Mouse (Mus musculus): ENCODE results near the gene Eps15l1. TPM values are rescaled to one million over a fixed set of nuclear protein-coding genes. Genes with fewer than 3 reads are reported as not detected.
A peak's percentile ranks its signal among the peaks of the same experiment; 100 is the strongest.

Gene Eps15l1
- polyA plus RNA-seq, 1 experiment from 2014 or later: 51.9 TPM

DNA sequence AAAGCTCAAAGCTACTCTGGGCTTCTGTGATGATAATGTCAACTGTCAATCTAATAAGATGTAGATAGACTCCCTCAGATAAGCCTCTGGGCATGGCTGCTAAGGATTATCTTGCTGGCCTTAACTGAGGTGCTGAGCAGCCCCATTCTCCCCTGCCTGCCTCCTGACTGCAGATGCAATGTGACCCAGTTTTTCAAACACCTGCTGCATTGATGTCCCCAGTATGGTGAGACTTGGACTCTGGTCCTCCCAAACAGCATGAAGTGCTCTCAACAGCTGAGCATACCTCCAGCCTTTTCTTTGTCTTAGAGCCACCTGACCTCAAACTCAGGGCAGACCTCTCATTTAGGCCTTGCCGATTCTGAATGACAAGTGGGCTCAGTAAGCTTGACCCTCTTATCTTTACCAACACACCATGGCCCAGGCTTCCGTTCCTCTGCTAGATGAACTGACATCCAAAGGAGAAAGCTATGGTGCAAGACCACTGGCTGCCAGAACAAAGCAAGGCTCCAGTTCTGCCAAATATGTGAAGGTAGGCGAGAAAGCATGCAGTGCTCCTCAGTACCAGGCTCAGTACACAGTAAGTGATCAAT is 108.2 kb downstream of the Eps15l1 start:
- no peak for ATAC-seq
- Histone ChIP-seq H3K27me3 (replicated peaks; ENCODE audit: control insufficient read depth, insufficient read depth, low read length) (no peaks in the 10 kb centered on the region; the same call in 1 of the 2 replicates), H3K4me3 (ENCODE audit: low read length) (no peak overlapping the region), H3K36me3 (ENCODE audit: control insufficient read depth, insufficient read depth, low read length) (no peaks in the 10 kb centered on the region), H3K27ac (ENCODE audit: low read depth, low read length) (no peak overlapping the region), H3K9ac (ENCODE audit: low read depth, low read length) (no peak overlapping the region), H3K4me1 (ENCODE audit: control insufficient read depth, insufficient read depth, low read depth, low read length) (no peaks in the 10 kb centered on the region), H3K4me2 (ENCODE audit: low read length) (no peak overlapping the region), H3K9me3 (ENCODE audit: control insufficient read depth, low read length) (no peaks in the 10 kb centered on the region)
- WGBS: 83% methylated on average over 3 of the region's 3 CpGs

DNA sequence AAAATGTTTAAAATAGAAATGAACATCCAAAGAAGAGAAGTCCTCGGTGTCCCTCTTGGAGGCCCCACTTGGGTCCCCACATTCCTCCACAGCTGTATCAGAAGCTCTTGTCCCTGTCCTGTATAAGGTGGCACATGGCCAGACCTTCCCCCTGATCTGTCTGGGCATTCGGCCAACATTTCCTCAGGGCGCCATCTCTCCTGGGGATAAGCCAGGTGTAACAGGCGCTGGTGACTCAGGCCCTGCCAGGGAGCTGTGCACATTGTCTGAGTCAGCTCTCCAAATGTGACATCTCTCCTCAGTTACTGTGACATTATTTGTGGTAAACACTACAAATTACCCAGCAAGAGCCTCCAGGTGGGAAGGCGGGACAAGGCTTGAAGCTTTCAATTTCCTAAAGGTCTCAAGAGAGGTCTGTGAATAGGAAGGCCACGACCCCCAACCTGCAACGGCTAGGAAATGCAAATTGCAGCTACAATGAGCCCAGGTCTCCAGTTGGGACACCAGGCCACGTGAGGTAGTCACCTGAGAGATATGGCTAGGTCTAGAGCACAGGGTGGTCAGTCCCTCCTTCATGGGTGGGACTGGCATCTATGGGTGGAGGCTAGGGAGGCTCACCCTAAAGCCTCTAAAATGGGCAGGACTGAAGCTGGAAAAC is 110.3 kb downstream of the Eps15l1 start:
- H3K27ac ChIP-seq (ENCODE audit: low read depth, low read length): no peak overlapping the region
- H3K4me3 ChIP-seq (ENCODE audit: low read length): no peak overlapping the region
- H3K9ac ChIP-seq (ENCODE audit: low read depth, low read length): no peak overlapping the region
- ATAC-seq: peak; percentile 70; the same call in 1 of the 2 replicates
- no peaks in the 10 kb centered on the region for H3K27me3 ChIP-seq (replicated peaks; ENCODE audit: control insufficient read depth, insufficient read depth, low read length)
- H3K36me3 ChIP-seq (ENCODE audit: control insufficient read depth, insufficient read depth, low read length): no peaks in the 10 kb centered on the region
- H3K9me3 ChIP-seq (ENCODE audit: control insufficient read depth, low read length): no peaks in the 10 kb centered on the region
- no peaks in the 10 kb centered on the region for H3K4me1 ChIP-seq (ENCODE audit: control insufficient read depth, insufficient read depth, low read depth, low read length)
- 44% methylated on average over 8 of the region's 8 CpGs for WGBS
- no peak overlapping the region for H3K4me2 ChIP-seq (ENCODE audit: low read length)

DNA sequence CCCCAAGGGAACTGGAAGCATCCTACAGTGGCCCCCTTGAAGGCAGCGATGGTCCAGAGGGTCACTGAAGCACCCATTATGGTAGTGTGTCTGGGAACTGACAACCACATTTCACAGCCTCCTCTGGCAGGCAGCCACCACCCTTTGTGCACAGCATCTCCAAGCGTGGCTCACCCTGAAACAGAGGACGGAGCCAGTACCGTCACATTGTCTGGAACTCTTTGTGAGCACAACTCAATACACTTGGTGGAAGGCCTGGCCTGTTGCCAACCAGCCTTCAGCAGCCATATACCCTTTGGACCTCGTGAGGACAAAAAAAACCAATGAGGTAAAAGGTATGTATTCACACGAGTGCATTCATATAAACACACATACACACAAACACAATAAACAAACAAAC is 113.0 kb downstream of the Eps15l1 start:
- Histone ChIP-seq H3K9me3 (ENCODE audit: control insufficient read depth, low read length) (no peaks in the 10 kb centered on the region), H3K27me3 (replicated peaks; ENCODE audit: control insufficient read depth, insufficient read depth, low read length) (no peaks in the 10 kb centered on the region), H3K4me1 (ENCODE audit: control insufficient read depth, insufficient read depth, low read depth, low read length) (no peaks in the 10 kb centered on the region), H3K4me3 (ENCODE audit: low read length) (no peak overlapping the region), H3K9ac (ENCODE audit: low read depth, low read length) (no peak overlapping the region), H3K4me2 (ENCODE audit: low read length) (no peak overlapping the region), H3K36me3 (ENCODE audit: control insufficient read depth, insufficient read depth, low read length) (no peaks in the 10 kb centered on the region), H3K27ac (ENCODE audit: low read depth, low read length) (no peak overlapping the region)
- no peak for ATAC-seq
- WGBS: 36% methylated on average over 6 of the region's 6 CpGs

DNA sequence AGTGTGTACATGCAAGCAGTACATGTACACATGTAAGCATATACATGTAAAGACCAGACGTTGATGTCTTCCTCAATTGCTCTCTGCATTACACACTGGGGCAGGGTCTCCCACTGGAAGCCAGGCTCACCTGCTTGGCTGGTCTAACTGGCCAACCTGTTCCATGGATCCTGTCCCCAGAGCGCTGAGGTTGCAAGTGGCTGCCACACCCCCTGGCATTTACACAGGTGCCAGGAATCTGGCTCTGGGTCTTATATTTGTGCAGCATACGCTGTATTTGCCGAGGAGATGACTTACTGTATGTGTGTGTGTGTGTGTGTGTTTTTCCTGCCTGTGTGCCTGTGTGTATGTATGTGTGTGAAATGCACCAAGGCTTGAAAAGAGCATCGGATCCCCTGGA is 114.3 kb downstream of the Eps15l1 start:
- WGBS: 94% methylated on average over 5 of the region's 5 CpGs
- no peak overlapping the region for H3K27ac ChIP-seq (ENCODE audit: low read depth, low read length)
- H3K27me3 ChIP-seq (replicated peaks; ENCODE audit: control insufficient read depth, insufficient read depth, low read length): no peaks in the 10 kb centered on the region
- no peak overlapping the region for H3K4me2 ChIP-seq (ENCODE audit: low read length)
- no peak overlapping the region for H3K4me3 ChIP-seq (ENCODE audit: low read length)
- no peaks in the 10 kb centered on the region for H3K36me3 ChIP-seq (ENCODE audit: control insufficient read depth, insufficient read depth, low read length)
- no peaks in the 10 kb centered on the region for H3K4me1 ChIP-seq (ENCODE audit: control insufficient read depth, insufficient read depth, low read depth, low read length)
- no peak overlapping the region for H3K9ac ChIP-seq (ENCODE audit: low read depth, low read length)
- H3K9me3 ChIP-seq (ENCODE audit: control insufficient read depth, low read length): no peaks in the 10 kb centered on the region
- ATAC-seq: no peak

DNA sequence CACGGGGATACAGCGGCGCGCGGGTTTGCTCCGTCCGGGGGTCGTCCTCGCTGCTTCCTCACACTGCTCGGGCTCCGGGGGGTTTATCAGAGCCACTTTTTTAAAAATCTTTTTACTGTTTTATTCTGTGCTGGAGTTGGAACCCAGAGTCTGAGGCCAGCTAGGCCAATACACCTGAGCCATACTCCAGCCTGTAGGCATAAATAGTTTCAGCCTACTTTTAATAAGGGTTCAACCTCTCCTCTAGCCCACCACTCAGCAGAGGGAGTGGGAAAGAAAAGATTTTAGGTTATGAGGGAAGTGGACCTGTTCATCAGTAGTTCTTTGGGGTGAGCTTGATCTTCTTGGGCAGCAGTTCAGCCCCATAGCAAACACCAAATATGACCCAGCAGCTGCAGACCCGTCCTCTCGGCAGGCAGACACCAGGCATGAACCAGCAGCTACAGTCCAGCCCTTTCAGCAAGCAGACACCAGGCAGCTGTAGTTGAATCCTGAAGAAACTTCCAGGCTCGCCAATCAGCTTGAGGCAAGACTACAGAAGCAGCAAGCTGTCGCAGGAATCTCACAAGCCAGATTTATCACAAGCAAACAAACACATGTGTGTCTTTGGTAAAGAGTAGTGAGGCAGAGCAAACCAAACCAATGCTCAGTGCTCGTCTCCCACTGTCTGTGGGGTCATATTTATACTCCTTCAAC is 115.9 kb downstream of the Eps15l1 start, which contains the start of gene Gm10282:
Gene Gm10282, minus strand, starts transcription at position 51 of the 696 bp plus-strand sequence.
- no peaks in the 10 kb centered on the region for H3K9me3 ChIP-seq (ENCODE audit: control insufficient read depth, low read length)
- no peak within 1 kb of the TSS for H3K9ac ChIP-seq (ENCODE audit: low read depth, low read length)
- no peak for ATAC-seq
- H3K27ac ChIP-seq (ENCODE audit: low read depth, low read length): no peak within 1 kb of the TSS
- no peak within 1 kb of the TSS for H3K4me2 ChIP-seq (ENCODE audit: low read length)
- WGBS: 72% methylated on average over 11 of the region's 16 CpGs
- H3K27me3 ChIP-seq (replicated peaks; ENCODE audit: control insufficient read depth, insufficient read depth, low read length): no peaks in the 10 kb centered on the region
- no peaks in the 10 kb centered on the region for H3K36me3 ChIP-seq (ENCODE audit: control insufficient read depth, insufficient read depth, low read length)
- no peak within 1 kb of the TSS for H3K4me3 ChIP-seq (ENCODE audit: low read length)
- H3K4me1 ChIP-seq (ENCODE audit: control insufficient read depth, insufficient read depth, low read depth, low read length): no peaks in the 10 kb centered on the region

DNA sequence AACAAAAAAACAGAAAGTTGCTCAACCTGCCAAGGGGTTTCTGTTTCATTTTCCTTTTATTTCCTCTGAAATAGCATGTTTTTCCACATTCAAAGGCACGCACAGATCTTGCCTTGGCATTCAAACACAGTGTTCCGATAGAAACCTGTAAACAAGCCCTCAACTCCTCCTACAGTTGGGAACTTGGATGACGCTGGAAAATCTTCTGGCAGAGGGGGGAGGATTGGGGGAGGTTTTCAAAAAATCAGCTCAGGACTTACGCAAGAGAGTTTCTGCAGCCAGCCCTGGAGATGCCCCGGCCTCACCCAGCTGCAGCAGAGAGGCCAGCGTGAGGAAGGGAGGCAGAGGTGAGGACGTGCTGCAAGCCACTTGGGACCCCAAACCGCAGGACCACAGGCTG is 117.6 kb downstream of the Eps15l1 start:
- Histone ChIP-seq H3K9me3 (ENCODE audit: control insufficient read depth, low read length) (no peaks in the 10 kb centered on the region), H3K27me3 (replicated peaks; ENCODE audit: control insufficient read depth, insufficient read depth, low read length) (no peaks in the 10 kb centered on the region), H3K4me3 (ENCODE audit: low read length) (no peak overlapping the region), H3K4me2 (ENCODE audit: low read length) (no peak overlapping the region), H3K36me3 (ENCODE audit: control insufficient read depth, insufficient read depth, low read length) (no peaks in the 10 kb centered on the region), H3K9ac (ENCODE audit: low read depth, low read length) (no peak overlapping the region), H3K27ac (ENCODE audit: low read depth, low read length) (no peak overlapping the region), H3K4me1 (ENCODE audit: control insufficient read depth, insufficient read depth, low read depth, low read length) (no peaks in the 10 kb centered on the region)
- WGBS: 70% methylated on average over 8 of the region's 8 CpGs
- ATAC-seq: no peak

DNA sequence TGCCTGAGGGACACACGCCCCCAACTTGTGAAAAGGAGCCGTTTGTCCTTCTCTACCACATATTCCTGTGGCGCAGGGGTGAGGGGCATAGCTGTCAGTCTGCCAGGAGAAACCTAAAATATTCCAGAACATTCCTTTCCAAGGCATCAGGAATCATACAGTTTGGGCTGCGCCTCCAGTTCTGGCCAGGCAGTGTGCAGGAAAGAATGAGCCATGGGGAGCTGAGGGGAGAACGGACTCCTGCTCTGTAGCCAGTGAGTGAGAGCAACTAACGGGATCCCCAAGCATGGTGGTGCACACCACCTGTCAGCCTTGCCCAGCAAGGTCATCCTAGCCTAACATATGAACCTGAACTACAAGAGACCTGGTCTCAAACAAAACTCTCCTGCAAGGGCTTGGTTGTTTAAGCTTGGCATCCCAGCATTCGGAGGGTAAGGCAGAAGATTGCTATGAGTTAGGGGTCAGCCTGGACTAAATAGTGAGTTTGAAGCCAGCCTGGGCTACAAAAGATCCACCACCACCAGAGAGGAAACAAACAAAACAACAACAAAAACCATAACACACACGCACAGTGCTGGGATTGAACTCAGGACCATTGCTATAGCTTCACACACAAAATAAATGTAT is 118.2 kb downstream of the Eps15l1 start:
- Histone ChIP-seq H3K9ac (ENCODE audit: low read depth, low read length) (no peak overlapping the region), H3K4me3 (ENCODE audit: low read length) (no peak overlapping the region), H3K27ac (ENCODE audit: low read depth, low read length) (no peak overlapping the region), H3K4me2 (ENCODE audit: low read length) (no peak overlapping the region), H3K36me3 (ENCODE audit: control insufficient read depth, insufficient read depth, low read length) (no peaks in the 10 kb centered on the region), H3K4me1 (ENCODE audit: control insufficient read depth, insufficient read depth, low read depth, low read length) (no peaks in the 10 kb centered on the region), H3K9me3 (ENCODE audit: control insufficient read depth, low read length) (no peaks in the 10 kb centered on the region), H3K27me3 (replicated peaks; ENCODE audit: control insufficient read depth, insufficient read depth, low read length) (no peaks in the 10 kb centered on the region)
- WGBS: 83% methylated on average over 8 of the region's 8 CpGs
- ATAC-seq: no peak

DNA sequence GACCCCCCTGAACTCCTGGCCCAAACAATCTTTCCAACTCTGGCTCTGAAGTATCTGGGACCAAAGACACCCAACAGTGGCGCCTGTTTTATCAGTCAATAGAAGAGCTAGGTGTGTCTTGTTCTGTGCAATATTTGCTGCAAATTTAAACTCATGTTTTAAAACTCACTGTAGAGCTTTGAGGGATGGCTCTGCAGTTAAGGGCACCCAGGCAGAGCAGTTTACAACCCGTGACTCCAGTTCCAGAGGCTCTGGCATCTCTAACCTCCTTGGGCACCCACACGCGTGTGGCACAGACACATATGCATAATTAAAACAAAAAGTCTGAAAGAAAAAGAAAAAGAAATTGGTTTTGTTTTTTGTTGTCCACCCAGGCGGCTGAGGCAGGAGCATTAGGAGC is 119.8 kb downstream of the Eps15l1 start:
- 86% methylated on average over 5 of the region's 5 CpGs for WGBS
- H3K4me3 ChIP-seq (ENCODE audit: low read length): no peak overlapping the region
- no peak for ATAC-seq
- H3K27me3 ChIP-seq (replicated peaks; ENCODE audit: control insufficient read depth, insufficient read depth, low read length): no peaks in the 10 kb centered on the region
- no peak overlapping the region for H3K27ac ChIP-seq (ENCODE audit: low read depth, low read length)
- H3K36me3 ChIP-seq (ENCODE audit: control insufficient read depth, insufficient read depth, low read length): no peaks in the 10 kb centered on the region
- H3K9ac ChIP-seq (ENCODE audit: low read depth, low read length): no peak overlapping the region
- H3K9me3 ChIP-seq (ENCODE audit: control insufficient read depth, low read length): no peaks in the 10 kb centered on the region
- no peaks in the 10 kb centered on the region for H3K4me1 ChIP-seq (ENCODE audit: control insufficient read depth, insufficient read depth, low read depth, low read length)
- no peak overlapping the region for H3K4me2 ChIP-seq (ENCODE audit: low read length)

Measured in hindbrain, embryonic 16.5 days (tissue).